Mouse (Mus musculus) ovary, postnatal 14 days (tissue): ENCODE measurements around the gene Asb17.

Experiments
- DNase-seq: peaks from one replicate; pipeline ENCODE4 v3.0.0; 2022; ENCODE audit warnings: low spot score

Gene Asb17

GRCm38 (mm10) chr3:153895454-153895853 is 51.4 kb downstream of the Asb17 start:
- DNase-seq: no peak

GRCm38 (mm10) chr3:153897216-153897615 is 53.2 kb downstream of the Asb17 start:
- no peak for DNase-seq

- no peak for DNase-seq
Measured at GRCm38 (mm10) chr3:153901904-153902303, 57.9 kb downstream of the Asb17 start.

GRCm38 (mm10) chr3:153902595-153902994 is 58.6 kb downstream of the Asb17 start:
- no peak for DNase-seq

- DNase-seq: peak; percentile 27
Measured at GRCm38 (mm10) chr3:153904586-153904985, 60.6 kb downstream of the Asb17 start.
